ENCODE assay signal across 9 mouse cellular contexts in genomic region chr5:124049249-124050045, GRCm38 (mm10). TPM values are rescaled to one million over a fixed set of nuclear protein-coding genes. Genes with fewer than 3 reads are reported as not detected.
DNase-seq lines count a peak whose midpoint lies in the region; ATAC-seq and TF ChIP-seq lines count a peak whose summit lies in the region.
"Had no signal": no experiment of that assay in that cellular context is flagged by ENCODE, and none has a peak within 500 bp of the region (broad histone marks: within the 10 kb centered on the region; RNA-seq: fewer than 3 reads in every experiment).

No protein-coding gene starts in this region.

- no peak overlapping the region for H3K9ac ChIP-seq in lung, embryonic 14.5 days
- no peak overlapping the region; the same call in 1 of the 2 replicates for H3K9ac ChIP-seq in limb, embryonic 12.5 days (replicated peaks)

- no peak for ATAC-seq in lung, embryonic 14.5 days (ENCODE audit: insufficient read depth)
- no peak for ATAC-seq in limb, embryonic 12.5 days (ENCODE audit: insufficient number of reproducible peaks, insufficient read depth, low FRiP score, low TSS enrichment, low read depth)

- TF ChIP-seq CTCF in lung, embryonic 14.5 days (IDR thresholded peaks at IDR 0.05; ENCODE audit: low read depth): no peak
- TF ChIP-seq CTCF in kidney, adult 2 months (conservative IDR thresholded peaks at IDR 0.05; ENCODE audit: insufficient read depth, insufficient read length, low read depth, low read length): no peak

- WGBS in lung, embryonic 14.5 days: 62% methylated on average over 15 of the region's 15 CpGs
- 76% methylated on average over 15 of the region's 15 CpGs for WGBS in forebrain, embryonic 10.5 days
- 77% methylated on average over 15 of the region's 15 CpGs for WGBS in limb, embryonic 12.5 days
- 63% methylated on average over 15 of the region's 15 CpGs for WGBS in kidney, adult 2 months

- no peak for DNase-seq in lung, embryonic 14.5 days
- DNase-seq in lung, postnatal 10 days: no peak
- no peak for DNase-seq in forebrain, embryonic 10.5 days (ENCODE audit: extremely low spot score, low spot score)
- DNase-seq in retina, postnatal 1 day: peak; percentile 30
- DNase-seq in adrenal gland, adult (ENCODE audit: inconsistent age in 2 of 2, low spot score in 1 of 2): no peak
- DNase-seq in kidney, adult 2 months: no peak
- DNase-seq in T-cell, adult 2 months (ENCODE audit: low spot score): no peak
- DNase-seq: gastrocnemius, postnatal 10 days had no signal

- peak overlapping the region; percentile 34; the same call in 1 of the 2 replicates for H3K27ac ChIP-seq in lung, embryonic 14.5 days (ENCODE audit: low read depth)
- H3K27ac ChIP-seq in forebrain, embryonic 10.5 days: peak overlapping the region; percentile 74
- H3K27ac ChIP-seq in limb, embryonic 12.5 days: peak overlapping the region; percentile 75
- no peak overlapping the region for H3K27ac ChIP-seq in kidney, adult 2 months (ENCODE audit: insufficient read depth, low read depth, low read length)

- H3K36me3 ChIP-seq in lung, embryonic 14.5 days (ENCODE audit: insufficient read depth): no peaks in the 10 kb centered on the region
- no peaks in the 10 kb centered on the region for H3K36me3 ChIP-seq in forebrain, embryonic 10.5 days (replicated peaks)
- H3K36me3 ChIP-seq in limb, embryonic 12.5 days: no peaks in the 10 kb centered on the region
- no peaks in the 10 kb centered on the region for H3K36me3 ChIP-seq in kidney, adult 2 months (ENCODE audit: control insufficient read depth, insufficient read depth, low read length)

- no peaks in the 10 kb centered on the region for H3K27me3 ChIP-seq in lung, embryonic 14.5 days (ENCODE audit: insufficient read depth, low read length)
- no peaks in the 10 kb centered on the region for H3K27me3 ChIP-seq in forebrain, embryonic 10.5 days (ENCODE audit: poor library complexity, severe bottlenecking)
- H3K27me3 ChIP-seq in limb, embryonic 12.5 days: no peaks in the 10 kb centered on the region
- H3K27me3 ChIP-seq in kidney, adult 2 months (replicated peaks; ENCODE audit: control insufficient read depth, insufficient read depth, low read length): no peaks in the 10 kb centered on the region

- no peak overlapping the region for H3K4me2 ChIP-seq in lung, embryonic 14.5 days
- H3K4me2 ChIP-seq in limb, embryonic 12.5 days: no peak overlapping the region

- no peak for TF ChIP-seq POLR2A in kidney, adult 2 months (IDR thresholded peaks at IDR 0.05; ENCODE audit: low read depth, low read length)

- H3K4me1 ChIP-seq in lung, embryonic 14.5 days (ENCODE audit: insufficient read depth): 0 out of 2 replicates have a peak, but pooled peaks cover 2% of the 10 kb centered on the region
- peaks cover 36% of the 10 kb centered on the region for H3K4me1 ChIP-seq in forebrain, embryonic 10.5 days
- H3K4me1 ChIP-seq in limb, embryonic 12.5 days (replicated peaks): peaks cover 15% of the 10 kb centered on the region
- H3K4me1 ChIP-seq in kidney, adult 2 months (ENCODE audit: control insufficient read depth, insufficient read depth, low read length): no peaks in the 10 kb centered on the region

- no peak overlapping the region for H3K4me3 ChIP-seq in lung, embryonic 14.5 days (ENCODE audit: low read depth, low read length)
- no peak overlapping the region for H3K4me3 ChIP-seq in forebrain, embryonic 10.5 days
- H3K4me3 ChIP-seq in limb, embryonic 12.5 days (replicated peaks): no peak overlapping the region
- H3K4me3 ChIP-seq in kidney, adult 2 months (ENCODE audit: insufficient read depth, low read depth, low read length): no peak overlapping the region

- H3K9me3 ChIP-seq in lung, embryonic 14.5 days (ENCODE audit: low read depth, low read length): no peaks in the 10 kb centered on the region
- H3K9me3 ChIP-seq in forebrain, embryonic 10.5 days: no peaks in the 10 kb centered on the region
- H3K9me3 ChIP-seq in limb, embryonic 12.5 days: no peaks in the 10 kb centered on the region

RNA-seq across cellular contexts. Expression of gene Vps37b, which starts 17.4 kb away (rescaled TPM):
- 34.8 and 39.3 TPM in 2 replicates for polyA plus RNA-seq in lung, embryonic 14.5 days (2014; fragmentation: Nextera tagmentation; extraction: Ambion mirVana)
- 50.8 and 51.2 TPM in 2 replicates for polyA plus RNA-seq in forebrain, embryonic 10.5 days (2016; fragmentation: Nextera tagmentation; extraction: Ambion mirVana)
- polyA plus RNA-seq in limb, embryonic 12.5 days (2016; fragmentation: Nextera tagmentation; extraction: Ambion mirVana): 40.7 and 41.6 TPM in 2 replicates
- polyA plus RNA-seq in kidney, adult 2 months (2012; rRNA removed): 22.6 and 24.1 TPM in 2 replicates

RNA-seq across cellular contexts. Expression of gene Abcb9, which starts 46.2 kb away (rescaled TPM):
- polyA plus RNA-seq in lung, embryonic 14.5 days (2014; fragmentation: Nextera tagmentation; extraction: Ambion mirVana): 0.88 and 1.1 TPM in 2 replicates
- polyA plus RNA-seq in forebrain, embryonic 10.5 days (2016; fragmentation: Nextera tagmentation; extraction: Ambion mirVana): 0.52 and 0.65 TPM in 2 replicates
- polyA plus RNA-seq in limb, embryonic 12.5 days (2016; fragmentation: Nextera tagmentation; extraction: Ambion mirVana): 0.66 and 1.5 TPM in 2 replicates
- 8.1 and 8.5 TPM in 2 replicates for polyA plus RNA-seq in kidney, adult 2 months (2012; rRNA removed)
